Mouse (Mus musculus): ENCODE data around the gene Gm21983. TPM values are rescaled to one million over a fixed set of nuclear protein-coding genes. Genes with fewer than 3 reads are reported as not detected.
A peak's percentile ranks its signal among the peaks of the same experiment; 100 is the strongest.

Gene Gm21983
- polyA plus RNA-seq (2016; fragmentation: Nextera tagmentation; extraction: Ambion mirVana): not detected in 2 replicates

- Histone ChIP-seq H3K36me3 (peaks cover 33% of the 10 kb centered on the region), H3K4me1 (peaks cover 26% of the 10 kb centered on the region), H3K9me3 (replicated peaks) (peaks cover 10% of the 10 kb centered on the region), H3K4me3 (0 out of 2 replicates have a peak within 1 kb of the TSS, but pooled peaks have one; percentile 78), H3K27ac (replicated peaks) (no peak within 1 kb of the TSS), H3K27me3 (ENCODE audit: low read depth, poor library complexity, severe bottlenecking) (no peaks in the 10 kb centered on the region)
- 78% methylated on average over 14 of the region's 14 CpGs for WGBS
- DNase-seq (ENCODE audit: low spot score): no peak
Observed at GRCm38 (mm10) chr7:27180837-27181695, at the start of gene Gm21983, which contains the start of gene Mia. Gm21983 (minus strand) TSS chr7:27181086. Mia (minus strand) TSS chr7:27181157.

- Histone ChIP-seq H3K9me3 (replicated peaks) (no peaks in the 10 kb centered on the region), H3K36me3 (peaks cover 6% of the 10 kb centered on the region; the same call in 1 of the 2 replicates), H3K4me1 (peaks cover 67% of the 10 kb centered on the region), H3K27ac (replicated peaks) (peak overlapping the region; percentile 92), H3K27me3 (ENCODE audit: low read depth, poor library complexity, severe bottlenecking) (no peaks in the 10 kb centered on the region), H3K4me3 (peak overlapping the region; percentile 80)
- 22% methylated on average over 6 of the region's 6 CpGs for WGBS
- no peak for DNase-seq (ENCODE audit: low spot score)
Observed at GRCm38 (mm10) chr7:27228865-27229264, 48.0 kb upstream of the Gm21983 start.

- DNase-seq (ENCODE audit: low spot score): peak; percentile 97
- Histone ChIP-seq H3K4me3 (peak within 1 kb of the TSS; percentile 80), H3K4me1 (peaks cover 67% of the 10 kb centered on the region), H3K27ac (replicated peaks) (peak within 1 kb of the TSS; percentile 92), H3K9me3 (replicated peaks) (no peaks in the 10 kb centered on the region), H3K27me3 (ENCODE audit: low read depth, poor library complexity, severe bottlenecking) (no peaks in the 10 kb centered on the region), H3K36me3 (peaks cover 7% of the 10 kb centered on the region; the same call in 1 of the 2 replicates)
- under 1% methylated on average over 49 of the region's 49 CpGs for WGBS
Observed at GRCm38 (mm10) chr7:27228281-27228821, 47.5 kb upstream of the Gm21983 start, which contains the start of gene Itpkc. Itpkc (minus strand) TSS chr7:27228661.

GRCm38 (mm10) chr7:27227676-27228075 lies 46.8 kb upstream of the Gm21983 start:
- H3K9me3 ChIP-seq (replicated peaks): no peaks in the 10 kb centered on the region
- H3K36me3 ChIP-seq: peaks cover 11% of the 10 kb centered on the region; the same call in 1 of the 2 replicates
- H3K4me3 ChIP-seq: peak overlapping the region; percentile 80
- WGBS: 4% methylated on average over 10 of the region's 10 CpGs
- peak overlapping the region; percentile 92 for H3K27ac ChIP-seq (replicated peaks)
- H3K4me1 ChIP-seq: peaks cover 64% of the 10 kb centered on the region
- no peaks in the 10 kb centered on the region for H3K27me3 ChIP-seq (ENCODE audit: low read depth, poor library complexity, severe bottlenecking)
- DNase-seq (ENCODE audit: low spot score): no peak

- 33% methylated on average over 9 of the region's 9 CpGs for WGBS
- Histone ChIP-seq H3K4me3 (peak overlapping the region; percentile 80), H3K27me3 (ENCODE audit: low read depth, poor library complexity, severe bottlenecking) (no peaks in the 10 kb centered on the region), H3K4me1 (peaks cover 60% of the 10 kb centered on the region), H3K27ac (replicated peaks) (peak overlapping the region; percentile 92), H3K36me3 (peaks cover 15% of the 10 kb centered on the region), H3K9me3 (replicated peaks) (no peaks in the 10 kb centered on the region)
- DNase-seq (ENCODE audit: low spot score): no peak
Observed at GRCm38 (mm10) chr7:27227276-27227675, 46.4 kb upstream of the Gm21983 start.

DNA sequence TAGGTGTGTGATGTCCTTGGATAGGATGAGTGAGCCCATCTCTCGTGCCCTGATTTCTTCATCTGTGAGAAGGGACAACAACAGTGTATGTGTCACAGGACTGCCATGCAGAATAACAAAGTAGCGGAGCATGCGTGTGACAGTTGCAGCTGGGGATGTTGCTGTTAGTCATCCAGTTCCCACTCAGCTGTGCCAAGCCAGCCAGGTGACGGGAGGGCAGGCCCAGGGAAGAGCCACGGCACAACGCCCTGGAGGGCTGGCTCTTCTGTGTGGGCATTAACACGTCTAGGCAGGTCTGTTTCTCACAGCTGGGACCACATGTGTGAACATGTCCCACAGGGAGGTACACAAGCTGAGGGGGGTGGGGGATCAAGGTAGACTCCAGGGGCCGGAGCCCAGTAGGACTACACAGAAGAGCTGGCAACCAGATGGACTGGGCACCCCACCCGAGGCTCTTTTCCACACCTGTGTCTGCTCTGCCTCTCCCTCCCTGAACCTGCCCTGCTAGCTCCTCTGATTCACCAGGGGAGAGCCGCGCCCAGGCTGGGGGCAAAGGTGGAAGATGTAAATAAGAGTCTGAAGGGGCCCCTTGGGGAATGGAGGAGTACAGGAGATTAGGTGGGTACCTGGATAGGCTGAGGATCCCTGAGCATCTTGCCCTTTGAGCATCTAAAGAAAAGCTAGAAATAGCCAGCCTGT lies 44.1 kb upstream of the Gm21983 start:
- H3K4me1 ChIP-seq: peaks cover 53% of the 10 kb centered on the region
- 93% methylated on average over 11 of the region's 11 CpGs for WGBS
- H3K9me3 ChIP-seq (replicated peaks): no peaks in the 10 kb centered on the region
- peak overlapping the region; percentile 80; the same call in 1 of the 2 replicates for H3K4me3 ChIP-seq
- no peak for DNase-seq (ENCODE audit: low spot score)
- 0 out of 2 replicates have a peak overlapping the region, but pooled peaks have one; percentile 18 for H3K27ac ChIP-seq (replicated peaks)
- H3K27me3 ChIP-seq (ENCODE audit: low read depth, poor library complexity, severe bottlenecking): no peaks in the 10 kb centered on the region
- peaks cover 20% of the 10 kb centered on the region for H3K36me3 ChIP-seq

GRCm38 (mm10) chr7:27222538-27222937 lies 41.7 kb upstream of the Gm21983 start:
- 84% methylated on average over 1 of the region's 1 CpGs for WGBS

GRCm38 (mm10) chr7:27221939-27222338 lies 41.1 kb upstream of the Gm21983 start:
- H3K4me1 ChIP-seq: peaks cover 37% of the 10 kb centered on the region
- H3K9me3 ChIP-seq (replicated peaks): no peaks in the 10 kb centered on the region
- no peak overlapping the region for H3K27ac ChIP-seq (replicated peaks)
- no peaks in the 10 kb centered on the region for H3K27me3 ChIP-seq (ENCODE audit: low read depth, poor library complexity, severe bottlenecking)
- 89% methylated on average over 6 of the region's 6 CpGs for WGBS
- H3K4me3 ChIP-seq: no peak overlapping the region
- DNase-seq (ENCODE audit: low spot score): no peak
- H3K36me3 ChIP-seq: peaks cover 48% of the 10 kb centered on the region

More at GRCm38 (mm10) chr7:27222538-27222937, 41.7 kb upstream of the Gm21983 start:
- DNase-seq (ENCODE audit: low spot score): no peak
- H3K36me3 ChIP-seq: peaks cover 42% of the 10 kb centered on the region
- H3K4me3 ChIP-seq: no peak overlapping the region
- H3K27me3 ChIP-seq (ENCODE audit: low read depth, poor library complexity, severe bottlenecking): no peaks in the 10 kb centered on the region
- H3K27ac ChIP-seq (replicated peaks): no peak overlapping the region
- H3K4me1 ChIP-seq: peaks cover 43% of the 10 kb centered on the region
- H3K9me3 ChIP-seq (replicated peaks): no peaks in the 10 kb centered on the region

GRCm38 (mm10) chr7:27219937-27220336 lies 39.1 kb upstream of the Gm21983 start:
- Histone ChIP-seq H3K4me1 (peaks cover 17% of the 10 kb centered on the region), H3K4me3 (no peak overlapping the region), H3K9me3 (replicated peaks) (no peaks in the 10 kb centered on the region), H3K27me3 (ENCODE audit: low read depth, poor library complexity, severe bottlenecking) (no peaks in the 10 kb centered on the region), H3K36me3 (peaks cover 58% of the 10 kb centered on the region), H3K27ac (replicated peaks) (no peak overlapping the region)
- no peak for DNase-seq (ENCODE audit: low spot score)
- WGBS: 76% methylated on average over 11 of the region's 11 CpGs

DNA sequence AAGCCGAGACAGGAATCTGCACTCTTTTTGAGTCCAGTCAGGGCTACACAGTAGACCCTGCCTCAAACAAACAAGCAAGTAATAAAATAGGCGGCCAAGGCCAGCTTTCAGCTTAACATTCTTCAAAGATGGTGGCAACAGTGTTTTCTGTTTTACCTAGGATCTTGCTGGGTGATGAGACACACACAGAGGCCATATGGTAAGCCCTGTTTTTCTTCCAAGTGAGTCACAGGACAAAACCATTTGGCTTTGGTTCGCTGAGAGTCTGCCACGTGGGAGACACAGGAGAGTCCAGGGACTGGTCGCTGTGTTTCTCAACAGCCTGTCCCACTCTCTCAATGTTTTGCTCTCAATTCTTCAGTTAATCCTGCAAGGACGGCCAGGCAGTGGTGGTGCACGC lies 37.7 kb upstream of the Gm21983 start:
- Histone ChIP-seq H3K9me3 (replicated peaks) (no peaks in the 10 kb centered on the region), H3K36me3 (peaks cover 69% of the 10 kb centered on the region), H3K4me3 (no peak overlapping the region), H3K4me1 (peaks cover 3% of the 10 kb centered on the region; the same call in 1 of the 2 replicates), H3K27ac (replicated peaks) (no peak overlapping the region), H3K27me3 (ENCODE audit: low read depth, poor library complexity, severe bottlenecking) (no peaks in the 10 kb centered on the region)
- WGBS: 90% methylated on average over 7 of the region's 7 CpGs
- DNase-seq (ENCODE audit: low spot score): no peak

DNA sequence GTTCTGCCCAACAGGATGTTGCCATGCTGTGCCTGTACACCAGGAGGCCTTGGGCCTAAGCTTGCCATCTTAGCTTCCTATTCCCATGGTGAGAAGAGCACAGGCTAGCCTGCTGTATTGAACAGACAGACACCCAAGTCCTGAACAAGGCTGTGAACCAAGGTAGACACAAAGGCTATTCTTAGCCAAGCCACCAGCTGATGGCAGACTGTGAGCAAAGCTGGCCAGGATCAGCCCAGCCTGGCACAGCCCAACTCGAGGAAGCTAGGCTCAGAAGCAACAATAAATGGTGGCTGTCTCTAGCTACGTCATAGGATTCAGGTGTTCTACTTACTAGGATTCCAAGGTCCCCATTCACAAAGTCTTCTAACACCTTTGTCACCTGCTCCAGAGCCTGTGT lies 31.7 kb upstream of the Gm21983 start:
- Histone ChIP-seq H3K4me3 (no peak overlapping the region), H3K9me3 (replicated peaks) (no peaks in the 10 kb centered on the region), H3K4me1 (no peaks in the 10 kb centered on the region), H3K27me3 (ENCODE audit: low read depth, poor library complexity, severe bottlenecking) (no peaks in the 10 kb centered on the region), H3K27ac (replicated peaks) (no peak overlapping the region), H3K36me3 (peaks cover 92% of the 10 kb centered on the region)
- WGBS: 91% methylated on average over 2 of the region's 2 CpGs
- no peak for DNase-seq (ENCODE audit: low spot score)

DNA sequence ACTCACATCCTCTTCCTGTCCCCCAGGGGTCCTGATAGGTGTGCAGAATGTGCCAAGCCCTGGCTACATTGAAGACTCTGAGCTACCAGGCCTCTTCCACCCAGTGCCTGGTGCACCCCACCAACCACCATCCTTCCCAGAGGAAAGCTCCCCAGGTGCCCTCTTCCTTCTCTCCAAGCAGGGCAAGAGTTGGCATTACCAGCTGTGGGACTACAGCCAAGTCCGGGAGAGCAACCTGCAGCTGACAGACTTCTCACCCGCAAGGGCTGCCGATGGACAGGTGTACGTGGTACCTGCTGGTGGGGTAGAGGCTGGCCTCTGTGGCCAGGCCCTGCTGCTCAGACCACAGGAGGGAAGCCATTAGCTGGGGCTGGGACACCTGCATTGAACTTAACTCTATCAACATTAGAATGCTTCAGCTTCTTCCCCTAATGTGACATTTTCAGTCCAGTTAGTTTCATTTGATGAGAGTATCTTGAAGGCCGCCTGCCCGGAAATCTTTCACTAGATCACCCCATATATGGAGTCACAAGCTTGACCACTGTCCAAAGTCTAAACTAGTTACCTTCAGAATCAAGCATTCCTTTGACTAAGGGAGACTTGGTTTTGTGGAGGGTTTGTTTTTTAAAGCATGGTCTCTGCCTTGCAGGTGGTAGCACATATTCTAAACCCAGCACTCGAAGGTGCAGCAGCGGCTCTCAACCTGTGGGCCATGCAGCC lies 23.0 kb upstream of the Gm21983 start:
- no peak overlapping the region for H3K27ac ChIP-seq (replicated peaks)
- H3K9me3 ChIP-seq (replicated peaks): no peaks in the 10 kb centered on the region
- no peak overlapping the region for H3K4me3 ChIP-seq
- no peaks in the 10 kb centered on the region for H3K27me3 ChIP-seq (ENCODE audit: low read depth, poor library complexity, severe bottlenecking)
- peaks cover 77% of the 10 kb centered on the region for H3K36me3 ChIP-seq
- DNase-seq (ENCODE audit: low spot score): no peak
- WGBS: 98% methylated on average over 8 of the region's 8 CpGs
- no peaks in the 10 kb centered on the region for H3K4me1 ChIP-seq
